Mouse (Mus musculus) kidney, adult 2 months (tissue): ENCODE results near the gene Ecsit.

Experiments used
- CTCF ChIP-seq: fragments of 200-500 bp; conservative IDR thresholded peaks from 2 replicates; pipeline ENCODE4 v1.5.1; 2011; ENCODE audit warnings: low read depth, mild to moderate bottlenecking, control low read depth, low read length, moderate library complexity, mixed read lengths; ENCODE audit not compliant: insufficient read depth, insufficient read length
- POLR2A ChIP-seq: fragments of 200-500 bp; IDR thresholded peaks from one replicate; pipeline ENCODE4 v1.6.1; 2011; ENCODE audit warnings: low read depth, low read length, control low read depth

DNA sequence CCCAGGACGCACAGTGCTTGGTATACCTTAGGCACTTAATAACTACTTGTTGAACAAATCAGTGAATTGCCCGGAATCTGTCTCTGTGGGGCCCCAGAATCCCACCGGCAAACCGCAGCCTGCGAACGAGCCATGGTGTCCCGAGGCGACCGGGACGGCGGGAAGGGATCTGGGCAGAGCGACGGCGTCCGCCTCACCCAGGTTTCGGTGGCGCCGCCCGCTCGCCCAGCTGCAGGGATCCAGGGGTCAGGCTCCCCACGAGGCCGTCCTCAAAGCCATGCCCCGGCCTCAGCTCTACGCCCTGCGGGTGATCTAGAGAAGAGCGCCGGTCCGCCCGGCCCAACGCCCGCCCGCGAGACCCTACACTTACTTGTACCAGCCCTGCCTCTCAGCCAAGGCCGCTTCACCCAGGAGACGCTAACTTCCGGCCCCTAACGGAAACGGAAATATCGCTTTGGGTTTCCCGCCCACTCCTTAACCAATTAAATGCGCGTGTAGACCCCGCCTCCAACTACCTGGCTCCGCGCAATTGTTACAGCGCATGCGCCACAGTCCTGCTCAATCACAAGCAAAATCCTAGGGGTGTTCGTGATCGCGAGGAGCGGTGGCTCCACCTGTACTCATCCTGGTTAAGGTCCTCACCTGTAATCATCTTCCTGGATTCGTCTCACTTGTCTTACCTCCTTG is 31.6 kb upstream of the Ecsit start, which contains the start of gene Elof1:
- TF ChIP-seq CTCF (no peak), POLR2A (peak; percentile 42)
